Mouse (Mus musculus): ENCODE results near the gene Arf5. TPM values are rescaled to one million over a fixed set of nuclear protein-coding genes. Genes with fewer than 3 reads are reported as not detected.

Arf5 gene
- polyA plus RNA-seq, 1 experiment from 2014 or later, result 373 TPM

GRCm38 (mm10) chr6:28418449-28418848 lies 4.9 kb upstream of the Arf5 start:
- no peak for ATAC-seq (ENCODE audit: borderline replicate concordance, extremely low read depth, low FRiP score, low TSS enrichment)
- H3K36me3 ChIP-seq, result peaks cover 31% of the 10 kb centered on the region
- no peaks in the 10 kb centered on the region for H3K27me3 ChIP-seq
- H3K9ac ChIP-seq, result no peak overlapping the region
- H3K27ac ChIP-seq, result no peak overlapping the region
- H3K4me3 ChIP-seq, result no peak overlapping the region
- no peak overlapping the region for H3K4me2 ChIP-seq
- H3K9me3 ChIP-seq, result no peaks in the 10 kb centered on the region
- 65% methylated on average over 14 of the region's 14 CpGs for WGBS
- peaks cover 24% of the 10 kb centered on the region for H3K4me1 ChIP-seq

GRCm38 (mm10) chr6:28419673-28420072 lies 3.7 kb upstream of the Arf5 start:
- no peak for ATAC-seq (ENCODE audit: borderline replicate concordance, extremely low read depth, low FRiP score, low TSS enrichment)
- Histone ChIP-seq H3K27me3 (no peaks in the 10 kb centered on the region), H3K27ac (no peak overlapping the region), H3K9me3 (no peaks in the 10 kb centered on the region), H3K9ac (no peak overlapping the region), H3K4me3 (0 out of 2 replicates have a peak overlapping the region, but pooled peaks have one; percentile 82), H3K36me3 (peaks cover 30% of the 10 kb centered on the region), H3K4me2 (peak overlapping the region; percentile 80), H3K4me1 (peaks cover 29% of the 10 kb centered on the region)
- 55% methylated on average over 2 of the region's 2 CpGs for WGBS

GRCm38 (mm10) chr6:28420361-28420760 lies 3.0 kb upstream of the Arf5 start:
- ATAC-seq (ENCODE audit: borderline replicate concordance, extremely low read depth, low FRiP score, low TSS enrichment), result no peak
- H3K36me3 ChIP-seq, result peaks cover 28% of the 10 kb centered on the region
- H3K27ac ChIP-seq, result no peak overlapping the region
- peak overlapping the region; percentile 82 for H3K4me3 ChIP-seq
- H3K9ac ChIP-seq, result peak overlapping the region; percentile 75
- 80% methylated on average over 17 of the region's 17 CpGs for WGBS
- peaks cover 34% of the 10 kb centered on the region for H3K4me1 ChIP-seq
- H3K27me3 ChIP-seq, result no peaks in the 10 kb centered on the region
- H3K9me3 ChIP-seq, result no peaks in the 10 kb centered on the region
- H3K4me2 ChIP-seq, result peak overlapping the region; percentile 80

DNA sequence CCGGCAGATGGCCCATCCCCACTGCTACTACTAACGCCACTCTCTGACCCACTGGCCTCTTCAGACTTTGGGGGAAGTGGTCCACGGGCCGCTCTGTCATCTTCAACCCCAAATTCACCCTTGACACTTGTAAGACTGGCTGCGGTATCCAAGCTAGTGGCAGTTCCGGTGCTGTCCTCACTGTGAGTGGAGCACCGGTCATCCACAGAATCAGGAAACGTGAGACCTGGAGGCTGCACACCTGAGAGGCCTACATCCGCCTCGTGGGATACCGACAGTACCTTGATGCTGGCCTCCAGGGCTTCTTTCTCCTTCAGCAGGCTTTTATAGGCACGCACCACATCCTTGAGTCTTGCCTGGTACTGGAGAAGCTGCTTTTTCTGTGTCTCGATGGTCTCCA lies 2.5 kb upstream of the Arf5 start:
- Histone ChIP-seq H3K36me3 (peaks cover 30% of the 10 kb centered on the region), H3K9me3 (no peaks in the 10 kb centered on the region), H3K4me2 (peak overlapping the region; percentile 80), H3K27ac (no peak overlapping the region), H3K4me1 (peaks cover 34% of the 10 kb centered on the region), H3K27me3 (no peaks in the 10 kb centered on the region), H3K9ac (peak overlapping the region; percentile 75), H3K4me3 (peak overlapping the region; percentile 82)
- ATAC-seq (ENCODE audit: borderline replicate concordance, extremely low read depth, low FRiP score, low TSS enrichment), result no peak
- WGBS, result 9% methylated on average over 13 of the region's 13 CpGs

- Histone ChIP-seq H3K27me3 (no peaks in the 10 kb centered on the region), H3K4me1 (peaks cover 34% of the 10 kb centered on the region), H3K27ac (peak overlapping the region; percentile 66), H3K9ac (peak overlapping the region; percentile 75), H3K9me3 (no peaks in the 10 kb centered on the region), H3K4me3 (peak overlapping the region; percentile 82), H3K36me3 (peaks cover 28% of the 10 kb centered on the region), H3K4me2 (peak overlapping the region; percentile 80)
- peak; percentile 85 for ATAC-seq (ENCODE audit: borderline replicate concordance, extremely low read depth, low FRiP score, low TSS enrichment)
- under 1% methylated on average over 27 of the region's 27 CpGs for WGBS
Observed at GRCm38 (mm10) chr6:28421469-28422000, 1.8 kb upstream of the Arf5 start.

DNA sequence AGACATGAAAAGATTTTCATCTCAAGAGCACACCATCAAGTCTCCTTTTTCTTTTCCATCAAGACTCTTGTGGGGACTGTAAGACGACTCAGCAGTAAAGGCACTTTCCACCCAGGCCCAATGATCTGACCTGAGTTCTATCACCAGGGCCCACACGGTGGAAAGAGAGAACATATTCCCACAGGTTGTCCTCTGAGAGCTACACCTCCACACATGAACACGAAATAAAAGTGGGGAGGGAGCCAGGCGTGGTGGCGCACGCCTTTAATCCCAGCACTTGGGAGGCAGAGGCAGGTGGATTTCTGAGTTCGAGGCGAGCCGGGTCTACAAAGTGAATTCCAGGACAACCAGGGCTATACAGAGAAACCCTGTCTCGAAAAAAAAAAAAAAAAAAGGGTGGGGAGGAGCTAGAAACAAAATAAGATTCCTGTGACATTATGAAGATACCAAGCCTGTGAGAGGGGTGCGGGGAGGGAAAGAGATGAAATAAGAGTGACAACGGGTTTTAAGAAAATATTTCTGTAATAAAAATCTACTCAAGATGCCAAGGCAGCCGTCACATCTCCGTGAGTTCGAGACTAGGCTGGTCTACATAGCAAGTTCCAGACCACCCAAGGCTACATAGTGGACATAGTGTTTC lies 589 bp upstream of the Arf5 start:
- H3K4me3 ChIP-seq, result peak overlapping the region; percentile 92
- no peaks in the 10 kb centered on the region for H3K9me3 ChIP-seq
- H3K27me3 ChIP-seq, result no peaks in the 10 kb centered on the region
- H3K4me1 ChIP-seq, result peaks cover 34% of the 10 kb centered on the region
- H3K9ac ChIP-seq, result no peak overlapping the region
- peak overlapping the region; percentile 62 for H3K4me2 ChIP-seq
- H3K36me3 ChIP-seq, result peaks cover 30% of the 10 kb centered on the region
- 62% methylated on average over 15 of the region's 15 CpGs for WGBS
- H3K27ac ChIP-seq, result peak overlapping the region; percentile 70
- no peak for ATAC-seq (ENCODE audit: borderline replicate concordance, extremely low read depth, low FRiP score, low TSS enrichment)

GRCm38 (mm10) chr6:28423767-28424695 lies 671 bp downstream of the Arf5 start:
- Histone ChIP-seq H3K4me2 (peak overlapping the region; percentile 62), H3K9me3 (no peaks in the 10 kb centered on the region), H3K9ac (peak overlapping the region; percentile 97), H3K27ac (peak overlapping the region; percentile 84), H3K27me3 (no peaks in the 10 kb centered on the region), H3K4me3 (peak overlapping the region; percentile 92), H3K36me3 (peaks cover 21% of the 10 kb centered on the region), H3K4me1 (peaks cover 34% of the 10 kb centered on the region)
- 6% methylated on average over 44 of the region's 46 CpGs for WGBS
- peak; percentile 49 for ATAC-seq (ENCODE audit: borderline replicate concordance, extremely low read depth, low FRiP score, low TSS enrichment)

GRCm38 (mm10) chr6:28425019-28425418 lies 1.7 kb downstream of the Arf5 start:
- peak overlapping the region; percentile 92; the same call in 1 of the 2 replicates for H3K4me3 ChIP-seq
- ATAC-seq (ENCODE audit: borderline replicate concordance, extremely low read depth, low FRiP score, low TSS enrichment), result no peak
- 86% methylated on average over 6 of the region's 6 CpGs for WGBS
- peaks cover 28% of the 10 kb centered on the region for H3K4me1 ChIP-seq
- H3K9me3 ChIP-seq, result no peaks in the 10 kb centered on the region
- H3K4me2 ChIP-seq, result peak overlapping the region; percentile 62
- H3K27ac ChIP-seq, result no peak overlapping the region
- H3K9ac ChIP-seq, result 0 out of 2 replicates have a peak overlapping the region, but pooled peaks have one; percentile 97
- peaks cover 21% of the 10 kb centered on the region for H3K36me3 ChIP-seq
- H3K27me3 ChIP-seq, result no peaks in the 10 kb centered on the region

GRCm38 (mm10) chr6:28427096-28427839 lies 3.9 kb downstream of the Arf5 start, which contains the start of gene Fscn3:
TSS of gene Fscn3 (plus strand) at chr6:28427789.
- Histone ChIP-seq H3K4me2 (no peak within 1 kb of the TSS), H3K9ac (no peak within 1 kb of the TSS), H3K27me3 (no peaks in the 10 kb centered on the region), H3K4me1 (peaks cover 13% of the 10 kb centered on the region), H3K4me3 (no peak within 1 kb of the TSS), H3K27ac (no peak within 1 kb of the TSS), H3K36me3 (peaks cover 21% of the 10 kb centered on the region), H3K9me3 (no peaks in the 10 kb centered on the region)
- 80% methylated on average over 3 of the region's 3 CpGs for WGBS
- ATAC-seq (ENCODE audit: borderline replicate concordance, extremely low read depth, low FRiP score, low TSS enrichment), result no peak

DNA sequence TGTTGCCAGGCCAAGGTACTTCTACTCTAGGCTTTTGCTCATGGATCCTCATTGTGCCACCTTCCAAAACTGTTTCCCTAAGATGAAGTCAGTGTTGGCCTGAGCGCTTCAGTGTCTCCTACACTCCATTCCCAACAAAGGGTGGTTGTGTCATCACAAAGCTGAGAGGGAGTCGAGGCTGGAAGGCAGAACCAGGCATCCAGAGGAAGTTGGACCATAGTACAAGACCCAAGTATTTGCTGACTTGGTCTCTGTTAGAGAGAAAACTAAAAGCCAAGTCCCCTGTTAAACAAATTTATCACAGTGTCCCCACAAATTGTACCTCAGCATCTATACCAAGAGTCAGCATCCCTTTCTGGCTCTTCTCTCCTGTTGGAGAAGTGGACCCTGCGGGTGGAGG lies 4.9 kb downstream of the Arf5 start, which contains the start of gene Gcc1:
TSS of gene Gcc1 (minus strand) at position 101 of the 400 bp plus-strand sequence.
- peaks cover 21% of the 10 kb centered on the region for H3K36me3 ChIP-seq
- no peak for ATAC-seq (ENCODE audit: borderline replicate concordance, extremely low read depth, low FRiP score, low TSS enrichment)
- H3K9ac ChIP-seq, result no peak within 1 kb of the TSS
- no peak within 1 kb of the TSS for H3K4me2 ChIP-seq
- H3K4me3 ChIP-seq, result no peak within 1 kb of the TSS
- H3K4me1 ChIP-seq, result peaks cover 9% of the 10 kb centered on the region
- H3K27me3 ChIP-seq, result no peaks in the 10 kb centered on the region
- 89% methylated on average over 3 of the region's 3 CpGs for WGBS
- no peaks in the 10 kb centered on the region for H3K9me3 ChIP-seq
- H3K27ac ChIP-seq, result no peak within 1 kb of the TSS

DNA sequence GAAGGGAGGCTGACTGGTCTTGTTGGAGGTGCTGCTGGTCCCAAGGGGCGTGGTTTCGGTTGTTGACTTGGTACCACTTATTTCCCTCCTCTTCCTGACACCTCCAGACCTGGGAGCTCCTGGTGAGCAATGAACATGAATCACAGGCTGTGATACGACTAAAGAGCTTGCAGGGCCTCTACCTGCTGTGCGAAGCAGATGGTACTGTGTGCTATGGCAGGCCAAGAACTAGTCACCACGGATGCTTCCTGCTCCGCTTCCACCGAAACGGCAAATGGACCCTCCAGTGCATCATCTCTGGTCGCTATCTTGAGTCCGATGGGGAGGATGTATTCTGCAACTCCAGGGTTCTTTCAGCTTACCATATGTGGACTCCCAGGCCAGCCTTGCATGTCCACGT lies 6.5 kb downstream of the Arf5 start:
- Histone ChIP-seq H3K36me3 (peaks cover 21% of the 10 kb centered on the region), H3K4me1 (peaks cover 3% of the 10 kb centered on the region; the same call in 1 of the 2 replicates), H3K9me3 (no peaks in the 10 kb centered on the region), H3K4me3 (no peak overlapping the region), H3K4me2 (no peak overlapping the region), H3K27me3 (no peaks in the 10 kb centered on the region), H3K9ac (no peak overlapping the region), H3K27ac (no peak overlapping the region)
- 78% methylated on average over 11 of the region's 11 CpGs for WGBS
- no peak for ATAC-seq (ENCODE audit: borderline replicate concordance, extremely low read depth, low FRiP score, low TSS enrichment)
